Comparison of ENCODE assay signal across 8 mouse cellular contexts in the genomic region with DNA sequence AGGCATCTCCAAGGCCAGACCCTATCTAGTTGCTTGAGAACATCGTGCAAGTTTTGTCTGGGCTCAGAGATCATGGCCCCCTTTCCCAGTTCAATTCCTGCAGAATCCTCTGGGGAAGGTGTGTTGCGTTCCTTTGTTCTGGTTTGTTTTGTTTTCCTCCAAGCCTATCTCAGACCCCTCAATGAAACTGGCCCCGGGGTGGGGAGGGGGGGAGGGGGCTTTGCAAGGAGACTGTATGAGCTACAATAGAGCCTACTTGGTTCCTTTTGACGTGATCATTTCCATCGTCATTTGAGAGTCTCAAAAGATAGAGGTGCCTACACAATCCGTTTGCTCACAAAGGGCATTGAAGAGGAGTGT. TPM values are rescaled to one million over a fixed set of nuclear protein-coding genes. Genes with fewer than 3 reads are reported as not detected.
DNase-seq lines count a peak whose midpoint lies in the region; ATAC-seq and TF ChIP-seq lines count a peak whose summit lies in the region.

No protein-coding gene starts in this region.

- H3K4me3 ChIP-seq in forebrain, embryonic 11.5 days (ENCODE audit: low read depth, low read length), result no peak overlapping the region
- H3K4me3 ChIP-seq in forebrain, embryonic 10.5 days, result no peak overlapping the region
- H3K4me3 ChIP-seq in left cerebral cortex, adult 2 months, result peak overlapping the region; percentile 40; the same call in 1 of the 2 replicates
- peak overlapping the region; percentile 65; the same call in 1 of the 2 replicates for H3K4me3 ChIP-seq in heart, embryonic 16.5 days (ENCODE audit: low read length)

- no peaks in the 10 kb centered on the region for H3K36me3 ChIP-seq in forebrain, embryonic 11.5 days (ENCODE audit: control insufficient read depth, insufficient read depth, low read length)
- no peaks in the 10 kb centered on the region for H3K36me3 ChIP-seq in forebrain, embryonic 10.5 days (replicated peaks)
- no peaks in the 10 kb centered on the region for H3K36me3 ChIP-seq in heart, embryonic 16.5 days (ENCODE audit: control insufficient read depth, insufficient read depth)

- ATAC-seq in forebrain, embryonic 11.5 days (replicated peaks; ENCODE audit: low FRiP score), result peak; percentile 28; the same call in 1 of the 2 replicates
- 0 out of 2 replicates have a peak, but pooled peaks have one; percentile 1 for ATAC-seq in heart, embryonic 16.5 days (replicated peaks; ENCODE audit: extremely low read depth, insufficient read depth, low FRiP score)

- H3K27me3 ChIP-seq in forebrain, embryonic 11.5 days (ENCODE audit: control insufficient read depth, insufficient read depth, low read length), result peaks cover 37% of the 10 kb centered on the region
- H3K27me3 ChIP-seq in forebrain, embryonic 10.5 days (ENCODE audit: poor library complexity, severe bottlenecking), result peaks cover 57% of the 10 kb centered on the region
- peaks cover 15% of the 10 kb centered on the region for H3K27me3 ChIP-seq in heart, embryonic 16.5 days (ENCODE audit: control insufficient read depth, insufficient read depth, low read length)

- intact Hi-C loops in left cerebral cortex, adult 2 months (cut with DNase I), result loop anchor here (5.0 kb wide), 3 partner anchors 129 to 249 kb away; no protein-coding TSS in a partner anchor

- TF ChIP-seq CTCF in left cerebral cortex, adult 2 months (IDR thresholded peaks at IDR 0.05), result no peak

- no peak overlapping the region for H3K27ac ChIP-seq in forebrain, embryonic 11.5 days (ENCODE audit: low read depth, low read length)
- no peak overlapping the region for H3K27ac ChIP-seq in forebrain, embryonic 10.5 days
- H3K27ac ChIP-seq in left cerebral cortex, adult 2 months, result peak overlapping the region; percentile 57
- peak overlapping the region; percentile 52 for H3K27ac ChIP-seq in heart, embryonic 16.5 days (ENCODE audit: low read length)

- no peak for DNase-seq in forebrain, embryonic 11.5 days (ENCODE audit: low spot score)
- DNase-seq in forebrain, embryonic 10.5 days (ENCODE audit: extremely low spot score, low spot score), result no peak
- DNase-seq in left cerebral cortex, adult 2 months (ENCODE audit: extremely low spot score in 1 of 2, low spot score in 2 of 2), result no peak
- no peak for DNase-seq in left cerebral cortex, adult 9 months (ENCODE audit: low spot score in 2 of 2)
- DNase-seq in mesoderm, embryonic 11.5 days (ENCODE audit: low read depth, low spot score), result peak; percentile 4
- DNase-seq in adrenal gland, postnatal 14 days, result no peak
- DNase-seq in cerebellum, postnatal 36 days, result no peak

- no peak overlapping the region for H3K9ac ChIP-seq in forebrain, embryonic 11.5 days (ENCODE audit: low read length)
- no peak overlapping the region for H3K9ac ChIP-seq in heart, embryonic 16.5 days (ENCODE audit: low read length)

- H3K4me2 ChIP-seq in forebrain, embryonic 11.5 days (ENCODE audit: low read depth, low read length, severe bottlenecking), result no peak overlapping the region
- H3K4me2 ChIP-seq in heart, embryonic 16.5 days (ENCODE audit: low read depth, low read length), result peak overlapping the region; percentile 88

- H3K4me1 ChIP-seq in forebrain, embryonic 11.5 days (replicated peaks; ENCODE audit: control insufficient read depth, insufficient read depth, low read length), result peaks cover 5% of the 10 kb centered on the region; the same call in 1 of the 2 replicates
- peaks cover 38% of the 10 kb centered on the region for H3K4me1 ChIP-seq in forebrain, embryonic 10.5 days
- H3K4me1 ChIP-seq in heart, embryonic 16.5 days (ENCODE audit: control insufficient read depth, insufficient read depth, low read length), result peaks cover 24% of the 10 kb centered on the region

- no peaks in the 10 kb centered on the region for H3K9me3 ChIP-seq in forebrain, embryonic 11.5 days (ENCODE audit: control insufficient read depth, low read length)
- no peaks in the 10 kb centered on the region for H3K9me3 ChIP-seq in forebrain, embryonic 10.5 days
- no peaks in the 10 kb centered on the region for H3K9me3 ChIP-seq in heart, embryonic 16.5 days (replicated peaks; ENCODE audit: control insufficient read depth, low read length)

- 20% methylated on average over 6 of the region's 6 CpGs for WGBS in forebrain, embryonic 11.5 days
- 14% methylated on average over 6 of the region's 6 CpGs for WGBS in forebrain, embryonic 10.5 days
- 21% methylated on average over 6 of the region's 6 CpGs for WGBS in heart, embryonic 16.5 days

RNA-seq across cellular contexts. Expression of gene Thbd, which starts 0.8 kb away (rescaled TPM):
- 4.9 and 6.0 TPM in 2 replicates for polyA plus RNA-seq in forebrain, embryonic 11.5 days (2014; fragmentation: Nextera tagmentation; extraction: Ambion mirVana)
- 4.1 and 4.8 TPM in 2 replicates for polyA plus RNA-seq in forebrain, embryonic 10.5 days (2016; fragmentation: Nextera tagmentation; extraction: Ambion mirVana)
- 10 to 100 TPM; 12.3 to 13.0 TPM for total RNA-seq in left cerebral cortex, adult 2 months (2021)
- polyA plus RNA-seq in heart, embryonic 16.5 days (2015; fragmentation: Nextera tagmentation; extraction: Ambion mirVana), result 16.6 and 20.3 TPM in 2 replicates
- total RNA-seq in adrenal gland, postnatal 14 days (2021), result 29.0 and 32.6 TPM in 2 replicates

RNA-seq across cellular contexts. Expression of gene Sstr4, which starts 13.6 kb away (rescaled TPM):
- polyA plus RNA-seq in forebrain, embryonic 11.5 days (2014; fragmentation: Nextera tagmentation; extraction: Ambion mirVana), result 0.52 and 1.1 TPM in 2 replicates
- 1.1 TPM in 2 replicates for polyA plus RNA-seq in forebrain, embryonic 10.5 days (2016; fragmentation: Nextera tagmentation; extraction: Ambion mirVana)
- 10 to 100 TPM; 33.7 to 34.9 TPM for total RNA-seq in left cerebral cortex, adult 2 months (2021)
- 0.34 and 0.38 TPM in 2 replicates for polyA plus RNA-seq in heart, embryonic 16.5 days (2015; fragmentation: Nextera tagmentation; extraction: Ambion mirVana)
- total RNA-seq in adrenal gland, postnatal 14 days (2021), result 0.68 and 0.70 TPM in 2 replicates

RNA-seq across cellular contexts. Expression of gene Cd93, which starts 34.6 kb away (rescaled TPM):
- polyA plus RNA-seq in forebrain, embryonic 11.5 days (2014; fragmentation: Nextera tagmentation; extraction: Ambion mirVana), result 5.2 and 5.8 TPM in 2 replicates
- polyA plus RNA-seq in forebrain, embryonic 10.5 days (2016; fragmentation: Nextera tagmentation; extraction: Ambion mirVana), result 5.0 and 5.1 TPM in 2 replicates
- total RNA-seq in left cerebral cortex, adult 2 months (2021), result 1 to 10 TPM; 5.0 to 5.2 TPM
- 25.8 and 29.0 TPM in 2 replicates for polyA plus RNA-seq in heart, embryonic 16.5 days (2015; fragmentation: Nextera tagmentation; extraction: Ambion mirVana)
- total RNA-seq in adrenal gland, postnatal 14 days (2021), result 65.8 and 65.9 TPM in 2 replicates

Comparison
In these comparisons a context has a peak if more than half of its experiments do, and no peak if none do; other contexts are left out.
1. H3K27ac ChIP-seq: peak in left cerebral cortex, adult 2 months (single experiment) and heart, embryonic 16.5 days (single experiment); none in forebrain, embryonic 11.5 days (single experiment) and forebrain, embryonic 10.5 days (single experiment).
2. H3K4me3 ChIP-seq: peak in left cerebral cortex, adult 2 months (single experiment) and heart, embryonic 16.5 days (single experiment); none in forebrain, embryonic 11.5 days (single experiment) and forebrain, embryonic 10.5 days (single experiment).